Mouse (Mus musculus) liver, embryonic 15.5 days (tissue): Measurements from ENCODE around the gene Tspan32. TPM values are rescaled to one million over a fixed set of nuclear protein-coding genes. Genes with fewer than 3 reads are reported as not detected.

Source experiments
- ATAC-seq: fragments of 200-750 bp; cut with Nextera tagmentation; 2 replicates; pipeline ENCODE4 v1.8.0; 2017; ENCODE audit warnings: moderate number of reproducible peaks, mild to moderate bottlenecking, moderate library complexity; ENCODE audit not compliant: insufficient read depth
- H3K27ac ChIP-seq: fragments of 300-500 bp; sonication (generic); replicated peaks from 2 replicates; pipeline ENCODE4 v1.5.1; 2015; ENCODE audit warnings: mild to moderate bottlenecking, inconsistent platforms
- H3K27me3 ChIP-seq: fragments of 300-500 bp; sonication (generic); 2 replicates; pipeline ENCODE4 v1.6.1; 2015; ENCODE audit warnings: mild to moderate bottlenecking, inconsistent platforms
- H3K36me3 ChIP-seq: fragments of 300-500 bp; sonication (generic); replicated peaks from 2 replicates; pipeline ENCODE4 v1.6.1; 2015; ENCODE audit warnings: moderate library complexity, mild to moderate bottlenecking, inconsistent platforms
- H3K4me1 ChIP-seq: fragments of 300-500 bp; sonication (generic); replicated peaks from 2 replicates; pipeline ENCODE4 v1.6.1; 2015; ENCODE audit warnings: inconsistent platforms
- H3K4me2 ChIP-seq: fragments of 300-500 bp; sonication (generic); 2 replicates; pipeline ENCODE4 v1.6.1; 2015; ENCODE audit warnings: moderate library complexity, mild to moderate bottlenecking, inconsistent platforms
- H3K4me3 ChIP-seq: fragments of 300-500 bp; sonication (generic); replicated peaks from 2 replicates; pipeline ENCODE4 v1.5.1; 2015; ENCODE audit warnings: mild to moderate bottlenecking, inconsistent platforms
- H3K9ac ChIP-seq: fragments of 300-500 bp; sonication (generic); 2 replicates; pipeline ENCODE4 v1.6.1; 2015; ENCODE audit warnings: moderate library complexity, mild to moderate bottlenecking, inconsistent platforms
- H3K9me3 ChIP-seq: fragments of 300-500 bp; sonication (generic); replicated peaks from 2 replicates; pipeline ENCODE4 v1.6.1; 2016; ENCODE audit warnings: inconsistent platforms
- WGBS: fragments of 180-500 bp; shearing (Covaris S2); methylation state at CpG from one replicate; pipeline ENCODE4 v1.1.7; 2015; ENCODE audit warnings: mixed read lengths; ENCODE audit not compliant: insufficient replicate concordance; 5-methylcytosine and 5-hydroxymethylcytosine counted together
- polyA plus RNA-seq: library from polyadenylated mRNA; unstranded; fragments of >200 nt; fragmentation: Nextera tagmentation; extraction: Ambion mirVana; gene quantifications from 2 replicates; pipeline ENCODE4 v1.2.1, GENCODE M21; 2015

Gene Tspan32
- polyA plus RNA-seq, 1 experiment from 2014 or later: 80.3 TPM

- no peak overlapping the region for H3K9ac ChIP-seq
- 70% methylated on average over 3 of the region's 3 CpGs for WGBS
These were observed 45.3 kb downstream of the Tspan32 start for GRCm38 (mm10) chr7:143049841-143050816.

GRCm38 (mm10) chr7:143051316-143051715, 46.5 kb downstream of the Tspan32 start:
- ATAC-seq: no peak
- WGBS: 16% methylated on average over 2 of the region's 2 CpGs
- H3K36me3 ChIP-seq: no peaks in the 10 kb centered on the region

More at GRCm38 (mm10) chr7:143049841-143050816, 45.3 kb downstream of the Tspan32 start:
- Histone ChIP-seq H3K4me2 (no peak overlapping the region), H3K36me3 (no peaks in the 10 kb centered on the region), H3K4me3 (no peak overlapping the region), H3K4me1 (peaks cover 41% of the 10 kb centered on the region), H3K9me3 (no peaks in the 10 kb centered on the region), H3K27me3 (no peaks in the 10 kb centered on the region), H3K27ac (no peak overlapping the region)
- no peak for ATAC-seq

GRCm38 (mm10) chr7:143052626-143053007, 47.8 kb downstream of the Tspan32 start, which contains the start of gene Cd81:
Cd81 (plus strand) TSS chr7:143052739.
- H3K4me3 ChIP-seq: peak within 1 kb of the TSS; percentile 73
- peak within 1 kb of the TSS; percentile 88 for H3K27ac ChIP-seq
- peak; percentile 83 for ATAC-seq
- no peaks in the 10 kb centered on the region for H3K36me3 ChIP-seq
- no peaks in the 10 kb centered on the region for H3K9me3 ChIP-seq
- peaks cover 66% of the 10 kb centered on the region for H3K4me1 ChIP-seq
- WGBS: under 1% methylated on average over 37 of the region's 37 CpGs
- peak within 1 kb of the TSS; percentile 94 for H3K4me2 ChIP-seq
- H3K9ac ChIP-seq: peak within 1 kb of the TSS; percentile 81
- no peaks in the 10 kb centered on the region for H3K27me3 ChIP-seq

More at GRCm38 (mm10) chr7:143051316-143051715, 46.5 kb downstream of the Tspan32 start:
- Histone ChIP-seq H3K9ac (no peak overlapping the region), H3K4me1 (peaks cover 53% of the 10 kb centered on the region), H3K4me2 (no peak overlapping the region), H3K4me3 (no peak overlapping the region), H3K27ac (no peak overlapping the region), H3K9me3 (no peaks in the 10 kb centered on the region), H3K27me3 (no peaks in the 10 kb centered on the region)

- H3K9ac ChIP-seq: peak overlapping the region; percentile 81
- H3K9me3 ChIP-seq: no peaks in the 10 kb centered on the region
- H3K27me3 ChIP-seq: no peaks in the 10 kb centered on the region
- H3K4me1 ChIP-seq: peaks cover 73% of the 10 kb centered on the region
- H3K4me3 ChIP-seq: peak overlapping the region; percentile 73
- peak overlapping the region; percentile 94 for H3K4me2 ChIP-seq
- peak overlapping the region; percentile 88 for H3K27ac ChIP-seq
- peak; percentile 59 for ATAC-seq
- under 1% methylated on average over 46 of the region's 46 CpGs for WGBS
- H3K36me3 ChIP-seq: no peaks in the 10 kb centered on the region
These were observed 48.4 kb downstream of the Tspan32 start for GRCm38 (mm10) chr7:143053008-143053899.

- Histone ChIP-seq H3K27me3 (no peaks in the 10 kb centered on the region), H3K36me3 (no peaks in the 10 kb centered on the region), H3K9me3 (no peaks in the 10 kb centered on the region), H3K4me2 (peak overlapping the region; percentile 94), H3K4me3 (peak overlapping the region; percentile 73), H3K4me1 (peaks cover 81% of the 10 kb centered on the region), H3K9ac (peak overlapping the region; percentile 81; the same call in 1 of the 2 replicates), H3K27ac (0 out of 2 replicates have a peak overlapping the region, but pooled peaks have one; percentile 38)
- no peak for ATAC-seq
- WGBS: 18% methylated on average over 11 of the region's 11 CpGs
These were observed 49.2 kb downstream of the Tspan32 start for GRCm38 (mm10) chr7:143053961-143054611.

GRCm38 (mm10) chr7:143054612-143054965, 49.7 kb downstream of the Tspan32 start:
- Histone ChIP-seq H3K9ac (0 out of 2 replicates have a peak overlapping the region, but pooled peaks have one; percentile 81), H3K36me3 (no peaks in the 10 kb centered on the region), H3K9me3 (no peaks in the 10 kb centered on the region), H3K4me2 (peak overlapping the region; percentile 94), H3K4me3 (peak overlapping the region; percentile 73), H3K27ac (peak overlapping the region; percentile 38; the same call in 1 of the 2 replicates), H3K4me1 (peaks cover 86% of the 10 kb centered on the region), H3K27me3 (no peaks in the 10 kb centered on the region)
- no peak for ATAC-seq
- WGBS: 36% methylated on average over 3 of the region's 3 CpGs

GRCm38 (mm10) chr7:143055001-143055400, 50.2 kb downstream of the Tspan32 start:
- 39% methylated on average over 3 of the region's 3 CpGs for WGBS

GRCm38 (mm10) chr7:143055499-143056186, 50.8 kb downstream of the Tspan32 start:
- no peak overlapping the region for H3K9ac ChIP-seq
- peak overlapping the region; percentile 13; the same call in 1 of the 2 replicates for H3K4me3 ChIP-seq
- 32% methylated on average over 11 of the region's 11 CpGs for WGBS
- H3K36me3 ChIP-seq: no peaks in the 10 kb centered on the region; the same call in 1 of the 2 replicates
- H3K27me3 ChIP-seq: no peaks in the 10 kb centered on the region
- no peak for ATAC-seq
- H3K27ac ChIP-seq: peak overlapping the region; percentile 38
- no peaks in the 10 kb centered on the region for H3K9me3 ChIP-seq
- peak overlapping the region; percentile 94 for H3K4me2 ChIP-seq
- H3K4me1 ChIP-seq: peaks cover 95% of the 10 kb centered on the region

More at GRCm38 (mm10) chr7:143055001-143055400, 50.2 kb downstream of the Tspan32 start:
- peaks cover 88% of the 10 kb centered on the region for H3K4me1 ChIP-seq
- no peaks in the 10 kb centered on the region for H3K9me3 ChIP-seq
- H3K27ac ChIP-seq: peak overlapping the region; percentile 38; the same call in 1 of the 2 replicates
- H3K36me3 ChIP-seq: no peaks in the 10 kb centered on the region
- H3K9ac ChIP-seq: 0 out of 2 replicates have a peak overlapping the region, but pooled peaks have one; percentile 81
- H3K27me3 ChIP-seq: no peaks in the 10 kb centered on the region
- ATAC-seq: no peak
- H3K4me2 ChIP-seq: peak overlapping the region; percentile 94
- peak overlapping the region; percentile 73 for H3K4me3 ChIP-seq

GRCm38 (mm10) chr7:143057023-143057422, 52.2 kb downstream of the Tspan32 start:
- ATAC-seq: no peak
- H3K9ac ChIP-seq: no peak overlapping the region
- H3K4me1 ChIP-seq: peaks cover 96% of the 10 kb centered on the region

More at GRCm38 (mm10) chr7:143057023-143057422, 52.2 kb downstream of the Tspan32 start:
- H3K27ac ChIP-seq: peak overlapping the region; percentile 77
- H3K4me3 ChIP-seq: no peak overlapping the region
- H3K4me2 ChIP-seq: peak overlapping the region; percentile 94
- no peaks in the 10 kb centered on the region for H3K27me3 ChIP-seq
- 26% methylated on average over 5 of the region's 5 CpGs for WGBS
- H3K36me3 ChIP-seq: peaks cover 5% of the 10 kb centered on the region
- H3K9me3 ChIP-seq: no peaks in the 10 kb centered on the region
